Mouse (Mus musculus): ENCODE measurements around the gene Qser1. TPM values are rescaled to one million over a fixed set of nuclear protein-coding genes. Genes with fewer than 3 reads are reported as not detected.
"Not testable (repeated sequence)": the region's sequence is repeated elsewhere in the genome, so short reads cannot be mapped to it uniquely, and the experiment has no call there.

Qser1 gene
- polyA plus RNA-seq (2015; fragmentation: Nextera tagmentation; extraction: Ambion mirVana): 7.2 TPM in 2 replicates

- ATAC-seq (ENCODE audit: insufficient read depth, low FRiP score): peak; percentile 69
- under 1% methylated on average over 41 of the region's 50 CpGs for WGBS
Measured at GRCm38 (mm10) chr2:104816371-104816827, at the start of gene Qser1. Gene Qser1 (minus strand): TSS chr2:104816760.

DNA sequence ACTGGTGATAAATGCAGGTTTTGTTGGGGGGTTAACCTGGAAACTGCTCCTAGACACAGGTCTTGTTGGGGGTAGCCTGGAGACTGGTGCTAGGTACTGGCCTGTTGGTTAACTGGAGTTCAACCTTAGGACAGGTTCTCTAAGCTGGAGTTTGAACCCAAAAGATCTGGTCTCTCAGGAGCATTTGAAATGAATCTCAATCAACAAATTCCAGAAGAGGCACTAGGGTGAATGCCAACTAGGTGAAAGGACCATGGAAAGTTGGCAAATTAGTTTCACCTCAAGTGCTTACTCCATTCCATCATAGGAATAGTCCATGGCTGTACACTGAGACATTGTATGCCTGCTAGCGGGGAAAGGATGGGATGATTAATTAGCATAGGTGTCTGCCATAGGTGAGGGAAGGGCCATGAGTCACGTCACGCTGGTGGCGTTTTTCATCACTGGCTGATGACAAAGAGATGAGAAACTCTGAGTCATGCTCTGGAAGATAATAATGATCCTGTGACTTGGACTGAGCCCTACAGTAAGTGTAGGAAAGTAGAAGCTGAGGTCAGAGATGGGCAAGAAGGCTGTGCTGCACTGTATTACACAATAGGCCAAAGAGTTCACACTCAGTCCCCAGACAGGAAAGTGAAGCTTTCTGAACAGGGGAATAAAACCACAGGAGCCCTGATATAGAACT lies 47.8 kb upstream of the Qser1 start:
- Histone ChIP-seq H3K27ac (ENCODE audit: low read length) (no peak overlapping the region), H3K9me3 (replicated peaks; ENCODE audit: control insufficient read depth, low read length) (no peaks in the 10 kb centered on the region), H3K4me2 (ENCODE audit: low read depth, low read length) (no peak overlapping the region), H3K4me1 (ENCODE audit: control insufficient read depth, insufficient read depth, low read length) (no peaks in the 10 kb centered on the region), H3K36me3 (ENCODE audit: control insufficient read depth, insufficient read depth, low read length) (no peaks in the 10 kb centered on the region), H3K4me3 (replicated peaks; ENCODE audit: low read length) (no peak overlapping the region), H3K27me3 (ENCODE audit: control insufficient read depth, insufficient read depth, low read length) (no peaks in the 10 kb centered on the region), H3K9ac (ENCODE audit: low read length) (no peak overlapping the region)
- ATAC-seq (ENCODE audit: insufficient read depth, low FRiP score): no peak
- WGBS: 85% methylated on average over 4 of the region's 4 CpGs

More at GRCm38 (mm10) chr2:104816371-104816827, at the start of gene Qser1:
- no peaks in the 10 kb centered on the region for H3K27me3 ChIP-seq (ENCODE audit: control insufficient read depth, insufficient read depth, low read length)
- H3K9ac ChIP-seq (ENCODE audit: low read length): peak within 1 kb of the TSS; percentile 100
- H3K27ac ChIP-seq (ENCODE audit: low read length): peak within 1 kb of the TSS; percentile 98
- peaks cover 7% of the 10 kb centered on the region; the same call in 1 of the 2 replicates for H3K4me1 ChIP-seq (ENCODE audit: control insufficient read depth, insufficient read depth, low read length)
- peak within 1 kb of the TSS; percentile 95 for H3K4me2 ChIP-seq (ENCODE audit: low read depth, low read length)
- peak within 1 kb of the TSS; percentile 93 for H3K4me3 ChIP-seq (replicated peaks; ENCODE audit: low read length)
- no peaks in the 10 kb centered on the region for H3K36me3 ChIP-seq (ENCODE audit: control insufficient read depth, insufficient read depth, low read length)
- H3K9me3 ChIP-seq (replicated peaks; ENCODE audit: control insufficient read depth, low read length): no peaks in the 10 kb centered on the region

- Histone ChIP-seq H3K27me3 (ENCODE audit: control insufficient read depth, insufficient read depth, low read length) (no peaks in the 10 kb centered on the region), H3K9me3 (replicated peaks; ENCODE audit: control insufficient read depth, low read length) (no peaks in the 10 kb centered on the region), H3K9ac (ENCODE audit: low read length) (no peak overlapping the region), H3K4me3 (replicated peaks; ENCODE audit: low read length) (no peak overlapping the region), H3K4me2 (ENCODE audit: low read depth, low read length) (no peak overlapping the region), H3K27ac (ENCODE audit: low read length) (no peak overlapping the region), H3K36me3 (ENCODE audit: control insufficient read depth, insufficient read depth, low read length) (no peaks in the 10 kb centered on the region), H3K4me1 (ENCODE audit: control insufficient read depth, insufficient read depth, low read length) (no peaks in the 10 kb centered on the region)
- WGBS: 73% methylated on average over 10 of the region's 10 CpGs
- no peak for ATAC-seq (ENCODE audit: insufficient read depth, low FRiP score)
Measured at GRCm38 (mm10) chr2:104860426-104860825, 43.9 kb upstream of the Qser1 start.

DNA sequence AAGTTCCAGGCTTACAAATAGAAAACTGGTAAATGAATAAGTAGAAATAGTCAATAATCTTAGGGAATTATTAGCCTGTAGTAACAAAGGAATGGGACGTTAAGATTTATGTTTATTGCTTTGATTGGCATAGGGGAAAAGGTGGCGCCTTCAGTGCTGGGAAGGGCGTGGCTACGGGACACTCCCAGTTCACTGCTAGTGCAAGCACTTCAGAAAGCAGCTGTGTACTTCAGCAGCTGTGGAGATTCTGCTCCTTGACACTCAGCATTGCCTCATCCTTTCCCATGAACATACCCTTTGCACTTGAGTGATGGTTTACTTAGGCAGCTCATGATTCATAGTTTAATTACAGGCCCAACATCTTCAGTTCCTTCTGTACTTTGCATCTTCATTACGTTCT lies 42.5 kb upstream of the Qser1 start:
- no peaks in the 10 kb centered on the region for H3K36me3 ChIP-seq (ENCODE audit: control insufficient read depth, insufficient read depth, low read length)
- no peaks in the 10 kb centered on the region for H3K4me1 ChIP-seq (ENCODE audit: control insufficient read depth, insufficient read depth, low read length)
- ATAC-seq (ENCODE audit: insufficient read depth, low FRiP score): peak; percentile 75; the same call in 1 of the 2 replicates
- no peak overlapping the region for H3K27ac ChIP-seq (ENCODE audit: low read length)
- WGBS: 45% methylated on average over 5 of the region's 5 CpGs
- H3K4me2 ChIP-seq (ENCODE audit: low read depth, low read length): no peak overlapping the region
- H3K9me3 ChIP-seq (replicated peaks; ENCODE audit: control insufficient read depth, low read length): no peaks in the 10 kb centered on the region
- H3K9ac ChIP-seq (ENCODE audit: low read length): no peak overlapping the region
- no peak overlapping the region for H3K4me3 ChIP-seq (replicated peaks; ENCODE audit: low read length)
- H3K27me3 ChIP-seq (ENCODE audit: control insufficient read depth, insufficient read depth, low read length): no peaks in the 10 kb centered on the region

- not testable (repeated sequence) for H3K36me3 ChIP-seq (ENCODE audit: control insufficient read depth, insufficient read depth, low read length); H3K4me1 ChIP-seq (ENCODE audit: control insufficient read depth, insufficient read depth, low read length); H3K9ac ChIP-seq (ENCODE audit: low read length); H3K4me2 ChIP-seq (ENCODE audit: low read depth, low read length); H3K4me3 ChIP-seq (replicated peaks; ENCODE audit: low read length); H3K27me3 ChIP-seq (ENCODE audit: control insufficient read depth, insufficient read depth, low read length); H3K27ac ChIP-seq (ENCODE audit: low read length); ATAC-seq (ENCODE audit: insufficient read depth, low FRiP score); H3K9me3 ChIP-seq (replicated peaks; ENCODE audit: control insufficient read depth, low read length)
- WGBS: 87% methylated on average over 3 of the region's 3 CpGs
Measured at GRCm38 (mm10) chr2:104858083-104858482, 41.5 kb upstream of the Qser1 start.

GRCm38 (mm10) chr2:104856218-104856617 lies 39.7 kb upstream of the Qser1 start:
- Histone ChIP-seq H3K9me3 (replicated peaks; ENCODE audit: control insufficient read depth, low read length) (no peaks in the 10 kb centered on the region), H3K4me2 (ENCODE audit: low read depth, low read length) (no peak overlapping the region), H3K4me1 (ENCODE audit: control insufficient read depth, insufficient read depth, low read length) (no peaks in the 10 kb centered on the region), H3K36me3 (ENCODE audit: control insufficient read depth, insufficient read depth, low read length) (no peaks in the 10 kb centered on the region), H3K9ac (ENCODE audit: low read length) (no peak overlapping the region), H3K4me3 (replicated peaks; ENCODE audit: low read length) (no peak overlapping the region), H3K27me3 (ENCODE audit: control insufficient read depth, insufficient read depth, low read length) (no peaks in the 10 kb centered on the region), H3K27ac (ENCODE audit: low read length) (peak overlapping the region; percentile 67)
- WGBS: 53% methylated on average over 1 of the region's 1 CpGs
- no peak for ATAC-seq (ENCODE audit: insufficient read depth, low FRiP score)

- H3K9me3 ChIP-seq (replicated peaks; ENCODE audit: control insufficient read depth, low read length): no peaks in the 10 kb centered on the region
- ATAC-seq (ENCODE audit: insufficient read depth, low FRiP score): peak; percentile 62; the same call in 1 of the 2 replicates
- no peak overlapping the region for H3K9ac ChIP-seq (ENCODE audit: low read length)
- H3K27ac ChIP-seq (ENCODE audit: low read length): peak overlapping the region; percentile 64; the same call in 1 of the 2 replicates
- no peaks in the 10 kb centered on the region for H3K27me3 ChIP-seq (ENCODE audit: control insufficient read depth, insufficient read depth, low read length)
- no peak overlapping the region for H3K4me3 ChIP-seq (replicated peaks; ENCODE audit: low read length)
- 43% methylated on average over 3 of the region's 3 CpGs for WGBS
- no peak overlapping the region for H3K4me2 ChIP-seq (ENCODE audit: low read depth, low read length)
- no peaks in the 10 kb centered on the region for H3K4me1 ChIP-seq (ENCODE audit: control insufficient read depth, insufficient read depth, low read length)
- H3K36me3 ChIP-seq (ENCODE audit: control insufficient read depth, insufficient read depth, low read length): no peaks in the 10 kb centered on the region
Measured at GRCm38 (mm10) chr2:104855732-104856131, 39.2 kb upstream of the Qser1 start.

DNA sequence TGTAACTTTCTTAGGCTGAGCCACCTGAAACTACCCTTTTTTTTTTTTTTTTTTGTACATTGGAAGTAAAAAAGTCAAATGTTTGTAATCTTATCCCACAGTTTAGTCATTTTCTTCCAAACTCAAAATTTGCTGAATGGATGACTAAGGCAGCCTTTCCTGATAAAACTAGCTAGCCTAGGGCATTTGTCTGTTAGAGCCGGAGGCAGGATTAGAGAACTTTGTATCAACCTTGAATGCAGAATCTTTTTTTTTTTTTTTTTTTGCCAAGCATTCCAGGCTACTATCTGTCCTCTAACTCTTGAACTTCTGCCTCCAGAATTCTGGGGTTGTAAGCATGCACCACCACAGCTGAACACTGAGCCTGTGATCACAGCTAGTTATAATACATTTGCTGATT lies 38.3 kb upstream of the Qser1 start:
- ATAC-seq (ENCODE audit: insufficient read depth, low FRiP score): no peak
- Histone ChIP-seq H3K27me3 (ENCODE audit: control insufficient read depth, insufficient read depth, low read length) (no peaks in the 10 kb centered on the region), H3K36me3 (ENCODE audit: control insufficient read depth, insufficient read depth, low read length) (no peaks in the 10 kb centered on the region), H3K4me3 (replicated peaks; ENCODE audit: low read length) (no peak overlapping the region), H3K4me2 (ENCODE audit: low read depth, low read length) (no peak overlapping the region), H3K4me1 (ENCODE audit: control insufficient read depth, insufficient read depth, low read length) (no peaks in the 10 kb centered on the region), H3K27ac (ENCODE audit: low read length) (no peak overlapping the region), H3K9ac (ENCODE audit: low read length) (no peak overlapping the region), H3K9me3 (replicated peaks; ENCODE audit: control insufficient read depth, low read length) (no peaks in the 10 kb centered on the region)
- 45% methylated on average over 1 of the region's 1 CpGs for WGBS

DNA sequence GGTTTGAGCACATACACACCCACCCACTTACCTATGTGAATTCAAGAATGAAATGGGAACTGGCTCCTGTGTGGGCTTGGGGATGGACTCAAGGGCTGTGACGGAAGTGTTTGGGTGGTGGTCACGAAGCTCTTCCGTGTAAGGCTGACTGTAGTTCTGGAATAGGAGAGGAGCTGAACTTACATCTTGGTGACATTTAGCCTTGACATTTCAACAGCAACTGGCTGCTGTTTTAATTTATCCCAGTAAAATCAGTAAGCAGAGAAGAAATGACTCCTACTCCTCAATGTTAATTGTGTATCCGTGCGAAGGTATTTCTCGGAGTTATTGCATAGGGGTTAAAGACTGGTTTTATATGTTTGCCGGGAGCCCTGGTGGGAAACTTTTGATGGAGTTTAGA lies 36.0 kb upstream of the Qser1 start:
- no peak overlapping the region for H3K9ac ChIP-seq (ENCODE audit: low read length)
- H3K27ac ChIP-seq (ENCODE audit: low read length): no peak overlapping the region
- H3K4me2 ChIP-seq (ENCODE audit: low read depth, low read length): no peak overlapping the region
- ATAC-seq (ENCODE audit: insufficient read depth, low FRiP score): no peak
- no peaks in the 10 kb centered on the region for H3K36me3 ChIP-seq (ENCODE audit: control insufficient read depth, insufficient read depth, low read length)
- H3K27me3 ChIP-seq (ENCODE audit: control insufficient read depth, insufficient read depth, low read length): no peaks in the 10 kb centered on the region
- H3K4me1 ChIP-seq (ENCODE audit: control insufficient read depth, insufficient read depth, low read length): no peaks in the 10 kb centered on the region; the same call in 1 of the 2 replicates
- H3K4me3 ChIP-seq (replicated peaks; ENCODE audit: low read length): no peak overlapping the region
- H3K9me3 ChIP-seq (replicated peaks; ENCODE audit: control insufficient read depth, low read length): no peaks in the 10 kb centered on the region
- WGBS: 90% methylated on average over 7 of the region's 7 CpGs

All from stomach, embryonic 16.5 days (tissue).